Mouse (Mus musculus): ENCODE results near the gene Tmem132b.
A peak's percentile ranks its signal among the peaks of the same experiment; 100 is the strongest.

Gene Tmem132b

DNA sequence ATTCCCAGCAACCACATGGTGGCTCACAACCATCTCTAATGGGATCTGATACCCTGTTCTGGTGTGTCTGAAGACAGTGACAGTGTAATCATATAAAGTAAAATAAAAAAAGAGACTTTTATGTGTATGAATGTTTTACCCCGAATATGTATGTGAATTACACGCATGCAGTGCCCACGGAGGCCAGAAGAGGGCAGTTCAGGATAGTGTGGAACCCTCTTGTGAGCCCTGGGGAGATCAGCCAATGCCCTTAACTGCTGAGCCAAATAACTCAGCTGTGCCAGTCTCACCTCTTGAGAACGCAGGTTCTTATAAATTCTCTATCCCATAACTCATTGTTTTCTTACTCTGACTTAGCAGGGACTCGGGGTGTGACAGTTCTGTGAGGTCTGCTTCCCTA lies 12.9 kb upstream of the Tmem132b start:
- no peak for DNase-seq

DNA sequence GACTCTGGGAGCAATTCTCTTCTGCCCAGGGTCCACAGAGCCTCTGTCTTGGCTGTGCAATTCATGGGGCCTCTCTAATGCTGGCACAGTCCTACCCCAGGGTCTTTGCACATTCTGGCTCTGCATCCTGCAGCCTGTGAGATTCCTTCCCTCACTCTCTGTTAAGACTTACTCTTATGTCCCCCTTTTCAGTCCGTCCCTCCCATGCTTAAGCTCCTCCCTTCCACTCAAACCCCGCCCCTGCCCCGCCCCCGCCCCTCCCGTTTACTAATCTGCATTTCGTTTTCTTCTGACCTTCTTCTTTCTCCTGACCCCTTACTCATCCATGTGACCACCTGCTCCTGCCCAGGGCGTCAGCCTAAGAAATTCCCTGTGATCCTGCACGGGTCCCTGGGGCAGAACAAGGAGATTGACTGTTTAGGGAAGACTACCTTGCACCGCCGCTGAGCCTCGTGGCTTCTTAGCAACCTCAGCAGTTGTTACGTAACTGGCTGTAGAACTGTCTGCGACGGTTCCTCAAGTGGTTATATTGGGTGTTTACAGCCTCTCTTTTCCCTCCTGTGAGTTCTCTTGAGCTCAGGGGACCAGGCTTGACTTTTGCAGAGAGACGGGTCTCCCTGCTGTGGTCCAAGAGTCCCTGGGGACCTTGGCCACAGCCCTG lies 10.5 kb upstream of the Tmem132b start:
- peak; percentile 53 for DNase-seq

DNA sequence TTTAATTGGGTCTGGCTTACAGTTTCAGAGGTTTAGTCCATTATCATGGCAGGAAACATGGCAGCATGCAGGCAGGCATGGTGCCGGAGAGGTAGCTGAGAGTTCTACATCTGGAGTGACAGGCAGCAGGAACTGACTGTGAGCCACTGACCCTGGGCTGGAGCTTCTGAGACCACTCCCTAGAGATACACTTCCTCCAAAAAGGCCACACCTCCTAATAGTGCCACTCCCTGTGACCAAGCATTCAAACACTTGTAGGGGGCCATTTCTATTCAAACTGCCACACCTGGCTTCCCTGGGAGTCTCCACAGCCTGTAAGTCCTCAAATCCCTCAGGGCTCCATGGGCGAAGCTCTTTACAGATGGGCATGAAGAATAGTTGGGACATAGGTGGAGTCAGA lies 8.2 kb upstream of the Tmem132b start:
- DNase-seq = no peak

DNA sequence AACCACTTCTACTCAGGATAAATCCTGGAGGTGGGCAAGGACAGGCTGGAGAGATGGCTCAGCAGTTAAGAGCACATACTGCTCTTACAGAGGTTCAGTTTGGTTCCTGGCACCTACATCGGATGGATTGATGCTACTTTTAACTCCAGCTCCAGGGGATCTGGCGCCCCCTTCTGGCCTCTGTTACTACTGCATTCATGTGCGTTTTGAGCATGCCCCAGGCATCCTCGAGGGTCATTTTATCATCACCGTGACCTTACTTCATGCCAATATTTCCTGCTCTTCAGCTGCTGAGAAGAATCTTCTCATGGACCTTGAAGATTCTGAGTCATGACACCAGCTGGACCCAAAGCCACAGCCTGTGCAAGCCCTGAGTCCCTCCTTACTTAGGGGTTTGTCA lies 6.1 kb upstream of the Tmem132b start:
- DNase-seq = no peak

DNA sequence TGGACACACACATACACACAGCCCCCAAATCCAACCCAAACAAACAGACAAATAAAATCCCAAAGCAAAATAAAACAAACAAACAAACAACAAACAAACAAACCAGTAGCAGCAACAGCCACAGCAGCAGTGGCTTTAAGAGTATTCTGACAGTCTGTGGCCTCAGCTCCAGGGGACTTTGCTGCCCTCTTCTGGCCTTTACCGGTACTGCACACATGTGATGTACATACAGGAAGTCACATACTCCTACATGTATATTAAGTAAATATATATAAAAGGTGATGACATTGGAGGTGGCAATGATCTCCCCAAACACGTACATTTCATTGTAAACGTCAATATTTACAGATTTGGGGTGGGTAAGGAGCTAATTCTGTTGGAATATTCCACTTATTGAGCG lies 5.1 kb upstream of the Tmem132b start:
- DNase-seq = no peak

DNA sequence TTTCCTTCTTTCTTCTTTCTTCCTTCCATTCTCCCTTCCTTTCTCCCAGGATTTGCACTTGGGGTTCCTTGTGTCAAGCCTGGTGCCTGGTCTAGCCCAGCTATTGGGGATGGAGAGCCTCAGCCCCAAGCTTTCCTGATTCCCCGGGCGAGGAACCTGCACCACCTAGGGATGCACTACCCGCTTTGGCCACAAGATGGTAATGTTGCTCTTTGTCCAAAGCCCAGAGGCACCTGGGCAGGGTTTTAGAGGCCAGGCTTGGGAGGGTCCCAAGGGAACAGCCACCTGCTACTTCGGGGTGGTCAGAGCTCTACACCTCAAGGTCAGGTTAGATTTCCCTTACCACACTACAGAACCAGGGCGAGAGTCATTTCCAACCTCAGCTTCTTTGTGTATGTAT lies 2.5 kb upstream of the Tmem132b start:
- peak; percentile 54 for DNase-seq

DNA sequence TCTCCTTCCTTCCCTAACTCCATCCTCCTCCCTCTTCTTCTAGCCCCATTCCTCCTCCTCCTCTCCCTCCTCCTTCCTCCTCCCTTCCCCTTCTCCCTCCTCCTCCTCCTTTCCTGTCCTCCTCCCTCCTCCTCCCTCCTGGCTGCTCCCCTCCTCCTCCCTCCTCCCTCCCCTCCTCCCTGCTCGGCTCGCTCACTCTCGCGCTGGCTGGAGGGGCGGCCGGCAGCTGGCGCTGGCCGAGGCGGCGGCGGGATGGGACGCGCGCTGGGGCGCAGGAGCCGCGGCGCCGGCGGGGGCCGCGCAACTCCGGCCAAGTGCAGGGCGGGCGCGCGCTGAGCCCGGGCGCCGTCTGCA lies 594 bp downstream of the Tmem132b start:
- DNase-seq = peak; percentile 67

DNA sequence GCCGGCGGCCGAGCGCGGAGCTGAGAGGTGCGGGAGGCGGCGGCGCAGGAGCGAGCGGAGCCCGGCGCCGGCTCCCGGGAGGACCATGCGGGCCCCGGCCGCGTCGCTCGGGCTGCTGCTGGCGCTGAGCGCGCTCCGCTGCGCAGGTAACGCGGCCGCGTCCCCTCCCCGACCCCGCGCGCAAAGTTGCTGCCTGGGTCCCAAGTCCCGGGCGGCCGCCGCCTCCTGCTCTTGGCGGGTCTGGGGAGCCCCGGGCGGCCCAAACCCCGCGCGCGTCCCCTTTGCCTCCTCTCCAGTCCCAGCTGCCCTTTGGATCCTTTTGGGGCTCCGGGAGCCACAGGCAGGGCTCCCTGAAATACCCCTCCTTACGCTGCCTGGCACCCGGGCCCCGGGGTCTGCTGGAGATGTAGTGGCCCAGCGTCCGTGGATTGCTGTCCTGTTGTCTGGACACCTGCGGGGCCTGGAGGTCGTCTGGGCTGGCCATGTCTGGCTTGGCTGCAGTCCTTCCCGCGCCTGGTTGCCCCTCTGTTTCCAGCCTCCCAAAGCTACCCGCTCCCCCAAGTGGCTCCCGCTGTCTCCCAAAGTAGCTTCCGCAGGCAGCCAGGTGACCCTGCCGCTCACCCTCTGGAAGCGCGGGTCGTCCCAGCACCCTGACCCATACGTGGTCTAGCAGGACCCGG lies 1.1 kb downstream of the Tmem132b start:
- DNase-seq = no peak

DNA sequence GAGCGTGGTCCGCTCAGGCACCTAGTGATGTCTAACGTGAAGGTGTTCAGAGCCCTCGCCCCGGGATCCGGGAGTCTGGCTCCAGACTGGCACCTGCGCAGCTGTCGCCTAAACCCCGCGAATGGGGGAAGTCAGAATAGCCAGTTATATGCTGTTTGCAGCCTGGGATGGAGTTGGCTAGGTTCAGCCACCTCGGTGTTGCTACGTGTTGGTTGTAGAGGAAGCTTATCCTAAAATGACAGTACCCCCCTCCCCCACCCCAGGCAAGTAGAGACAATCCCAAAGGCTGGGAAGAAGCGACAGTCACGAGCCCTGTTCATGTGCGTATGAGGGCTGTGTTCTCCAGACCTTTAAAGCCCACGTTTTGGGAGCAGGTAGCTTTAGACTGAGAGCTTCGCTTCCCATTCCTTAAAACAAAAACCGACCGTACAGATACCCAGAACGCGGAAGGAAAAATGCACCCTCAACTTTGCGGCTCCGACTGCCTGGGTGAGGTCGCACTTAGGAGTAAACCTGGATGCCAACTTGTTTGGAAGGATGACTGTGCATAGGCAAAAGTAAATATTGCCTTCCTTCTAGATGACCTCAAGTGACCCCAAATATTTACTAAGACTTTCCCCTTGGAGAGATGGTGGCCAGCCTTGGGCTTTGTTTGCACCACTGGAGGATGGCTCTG lies 1.8 kb downstream of the Tmem132b start:
- DNase-seq = peak; percentile 52

DNA sequence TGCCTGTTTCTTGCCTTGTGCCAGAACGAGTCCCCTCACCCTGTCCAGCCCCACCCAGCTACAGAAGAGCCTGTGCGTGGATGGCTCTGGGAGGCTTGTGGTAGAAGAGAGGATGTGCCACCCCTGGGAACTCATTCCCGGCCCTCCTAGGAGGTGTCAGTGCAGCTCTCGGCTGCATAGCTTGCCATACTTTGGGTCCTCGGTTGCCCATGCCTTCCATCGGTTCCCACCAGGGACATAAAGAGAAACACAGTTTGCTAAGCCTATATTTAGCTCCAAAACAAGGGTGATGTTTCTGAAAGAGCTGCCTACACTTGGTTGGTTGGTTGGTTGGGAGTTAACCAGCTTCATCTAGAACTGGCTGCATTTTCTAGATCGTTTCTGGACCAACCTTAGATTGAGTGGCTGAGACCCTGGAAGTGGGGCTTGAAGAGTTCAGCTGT lies 2.6 kb downstream of the Tmem132b start:
- no peak for DNase-seq

DNA sequence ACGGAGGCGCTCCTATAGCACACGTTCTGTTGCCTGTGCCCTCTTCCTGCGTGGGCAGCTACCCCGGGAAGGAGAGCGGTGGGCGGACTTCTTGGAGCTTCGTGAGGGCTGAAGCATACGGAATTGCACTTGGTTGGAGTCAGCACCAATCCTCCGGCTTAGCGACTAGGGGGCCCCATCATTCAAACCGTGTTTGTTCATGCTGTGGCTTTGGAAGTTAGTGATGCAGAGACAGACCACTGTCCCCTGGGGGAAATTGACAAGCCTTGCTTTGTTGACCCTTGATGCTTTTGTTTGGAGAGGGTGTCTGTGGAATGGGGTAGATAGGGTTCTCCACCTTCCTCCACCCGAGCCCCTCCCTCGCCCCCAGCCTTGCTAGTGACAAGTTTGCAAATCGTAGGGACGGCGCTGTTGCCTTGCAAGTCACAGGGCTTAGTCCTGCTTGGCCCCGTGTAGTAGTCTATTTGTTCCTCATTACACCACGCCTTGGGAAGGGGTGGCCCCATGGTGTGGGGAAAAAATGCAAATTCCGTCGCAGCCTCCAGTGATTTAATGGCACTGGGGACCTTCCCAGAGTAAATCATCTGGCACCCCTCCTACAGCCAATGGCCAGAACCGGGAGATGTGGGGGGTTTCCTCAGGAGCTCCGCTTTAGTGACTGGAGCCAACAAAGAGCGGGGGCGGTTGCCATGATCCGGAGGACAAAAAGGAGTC lies 3.2 kb downstream of the Tmem132b start:
- peak; percentile 77 for DNase-seq

DNA sequence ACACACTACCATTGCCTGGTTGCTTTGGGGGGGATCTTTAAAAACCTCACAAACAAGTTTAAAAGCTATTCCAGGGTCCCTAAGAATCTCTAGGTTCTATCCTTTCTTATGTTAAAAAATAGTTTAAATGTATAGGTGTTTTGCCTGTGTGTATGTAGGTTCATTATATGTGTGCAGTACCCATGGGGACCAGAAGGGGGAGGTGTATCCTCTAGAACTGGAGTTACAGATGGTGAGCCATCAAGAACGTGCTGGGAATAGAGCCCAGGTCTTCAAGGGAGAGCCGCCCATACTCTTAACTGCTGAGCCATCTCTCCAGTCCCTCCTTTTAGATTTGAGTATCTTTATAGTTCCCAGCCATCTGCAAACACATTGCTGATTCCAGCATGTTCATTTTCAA lies 13.5 kb downstream of the Tmem132b start:
- DNase-seq = no peak

DNA sequence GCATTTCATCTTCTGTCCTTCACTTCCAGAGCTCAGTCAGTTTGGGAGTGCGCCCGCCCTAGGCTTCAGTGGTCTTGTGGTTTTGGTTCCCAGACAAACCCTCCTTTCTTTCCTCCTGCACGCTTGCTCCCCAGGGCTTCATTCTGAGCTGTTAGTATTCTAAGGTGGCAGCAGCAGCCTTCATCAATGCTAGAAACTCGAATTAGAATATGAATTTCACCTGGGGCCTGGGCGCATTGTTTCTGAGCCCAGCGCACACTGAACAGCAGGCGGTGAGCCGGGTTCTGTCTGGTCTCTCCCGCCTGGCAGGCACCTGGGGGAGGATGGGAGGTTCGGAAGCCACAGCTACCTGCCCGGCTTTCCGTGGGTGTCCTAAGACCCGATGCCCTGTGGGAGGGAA lies 14.7 kb downstream of the Tmem132b start:
- no peak for DNase-seq

DNA sequence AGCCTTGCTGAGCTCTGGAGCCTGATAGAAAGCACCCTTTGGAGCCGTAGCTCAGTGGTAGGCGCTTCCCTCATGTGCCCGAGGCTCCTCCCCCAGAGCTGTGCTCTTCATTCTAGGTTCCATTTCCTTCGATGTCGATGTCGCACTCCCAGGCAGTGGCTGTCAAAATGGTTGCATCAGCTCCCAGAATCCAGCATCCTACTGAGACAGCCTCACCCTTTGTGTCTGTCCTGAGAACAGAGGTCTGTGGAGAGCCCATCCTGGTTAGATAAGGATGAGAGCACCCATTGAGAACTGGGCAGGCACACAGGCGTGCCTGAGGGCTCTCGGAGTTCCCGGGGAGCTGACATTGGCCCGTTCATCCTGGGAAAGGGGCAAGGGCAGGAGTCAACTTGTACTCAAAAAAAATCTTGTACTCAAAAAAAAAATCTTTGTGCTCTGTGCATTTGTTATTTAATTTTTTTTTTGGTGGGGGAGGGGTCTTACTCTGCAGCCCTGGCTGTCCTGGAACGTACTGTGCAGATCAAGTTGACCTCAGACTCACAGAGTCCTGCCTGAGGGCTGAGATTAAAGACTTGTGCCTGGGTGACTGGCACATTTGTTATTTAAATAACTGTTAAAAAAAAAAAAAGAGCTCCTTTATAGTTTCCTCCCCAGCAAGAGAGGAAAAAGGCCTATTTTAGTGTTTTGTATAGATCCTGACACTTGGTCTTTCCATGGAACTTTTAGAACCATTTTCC lies 18.3 kb downstream of the Tmem132b start:
- no peak for DNase-seq

DNA sequence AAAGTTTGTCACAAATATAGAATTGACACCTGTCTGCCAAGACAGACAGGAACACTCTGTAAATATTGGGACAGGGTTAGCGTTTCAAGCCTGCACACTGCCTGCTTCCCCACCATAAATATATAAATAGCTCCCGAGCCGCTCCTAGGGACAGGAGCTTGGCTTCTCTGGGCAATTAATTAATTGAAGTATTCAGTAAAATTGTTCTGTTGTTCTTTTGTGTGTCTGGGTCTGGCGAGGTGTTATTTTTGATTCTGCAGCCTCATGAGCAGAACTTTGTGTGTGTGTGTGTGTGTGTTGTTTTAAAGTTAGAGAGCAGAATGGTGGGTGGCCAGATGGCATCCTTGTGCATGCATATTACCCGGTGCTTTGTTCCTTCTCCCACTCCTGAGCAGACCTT lies 24.2 kb downstream of the Tmem132b start:
- DNase-seq = peak; percentile 71

DNA sequence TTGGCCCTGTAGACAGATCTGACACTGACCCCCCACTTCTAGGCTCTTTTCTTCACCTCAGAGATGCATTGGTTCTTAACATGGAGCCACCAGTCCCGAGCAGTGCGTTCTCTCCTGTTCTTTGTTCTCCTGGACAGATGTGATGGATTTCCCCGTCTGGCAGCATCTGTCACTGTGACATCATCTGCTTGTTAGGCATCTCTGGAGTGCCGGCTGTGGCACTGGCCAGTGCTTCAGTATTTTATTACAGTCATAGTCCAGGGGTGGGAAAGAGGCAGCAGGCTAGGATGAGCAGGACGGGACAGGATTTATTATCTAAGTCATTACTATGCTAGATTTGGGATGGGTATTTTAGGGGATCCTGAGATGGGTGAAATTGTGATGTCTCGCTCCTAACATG lies 31.9 kb downstream of the Tmem132b start:
- no peak for DNase-seq

DNA sequence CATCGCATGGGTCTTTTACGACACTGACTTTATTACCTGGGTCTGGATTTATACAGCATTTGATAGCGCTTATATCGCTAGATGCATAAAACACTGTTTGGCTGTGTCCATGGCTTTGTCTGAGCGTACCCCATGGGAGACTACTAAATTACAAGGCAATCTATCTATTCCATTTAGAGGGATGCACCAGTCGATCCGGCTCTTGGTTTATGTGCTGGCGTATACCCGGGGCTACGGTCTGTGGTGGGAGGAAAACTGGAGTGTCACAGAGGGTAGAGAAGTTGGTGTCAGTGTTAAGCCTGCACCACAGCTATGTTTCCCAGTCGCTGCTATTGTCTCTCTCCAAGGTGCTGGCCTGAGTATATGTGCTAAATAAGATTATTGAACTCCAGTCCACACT lies 34.2 kb downstream of the Tmem132b start:
- no peak for DNase-seq

DNA sequence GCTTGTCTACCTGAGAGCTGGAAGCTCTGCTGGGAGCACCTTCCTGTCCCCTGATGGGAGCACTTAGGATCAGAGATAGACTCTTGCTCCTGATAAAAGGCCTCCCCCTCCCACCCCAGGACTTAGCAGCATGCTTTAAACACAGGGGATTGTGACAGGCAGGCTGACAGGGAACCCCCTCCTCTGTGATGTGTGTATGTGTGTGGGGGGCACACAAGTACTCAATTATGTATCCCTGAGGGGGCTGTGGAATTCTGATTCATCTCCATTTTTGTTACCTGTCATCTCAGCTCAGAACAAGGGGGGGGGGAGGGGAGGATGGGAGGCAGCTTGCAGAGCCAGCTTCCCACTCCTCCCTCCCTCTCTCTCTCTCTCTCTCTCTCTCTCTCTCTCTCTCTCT lies 36.9 kb downstream of the Tmem132b start:
- no peak for DNase-seq

DNA sequence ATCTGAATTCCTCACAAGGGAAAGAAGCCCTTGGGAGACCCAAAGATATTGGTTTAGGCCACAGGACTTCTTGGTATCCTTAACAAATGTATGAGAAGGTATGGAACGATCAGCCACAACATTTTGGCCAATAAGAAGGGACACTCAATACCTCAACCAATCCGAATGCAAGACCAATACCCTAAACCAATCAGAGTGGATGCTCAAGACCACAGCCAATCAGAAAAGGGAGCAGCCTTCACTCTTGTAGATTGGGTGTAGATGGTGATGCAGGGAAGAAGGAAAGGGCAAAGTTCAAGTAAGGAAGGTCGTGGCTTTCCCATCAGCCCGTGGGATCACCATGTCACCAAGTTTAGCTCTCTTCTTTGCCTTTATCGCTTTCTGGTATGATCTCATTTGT lies 40.4 kb downstream of the Tmem132b start:
- no peak for DNase-seq

DNA sequence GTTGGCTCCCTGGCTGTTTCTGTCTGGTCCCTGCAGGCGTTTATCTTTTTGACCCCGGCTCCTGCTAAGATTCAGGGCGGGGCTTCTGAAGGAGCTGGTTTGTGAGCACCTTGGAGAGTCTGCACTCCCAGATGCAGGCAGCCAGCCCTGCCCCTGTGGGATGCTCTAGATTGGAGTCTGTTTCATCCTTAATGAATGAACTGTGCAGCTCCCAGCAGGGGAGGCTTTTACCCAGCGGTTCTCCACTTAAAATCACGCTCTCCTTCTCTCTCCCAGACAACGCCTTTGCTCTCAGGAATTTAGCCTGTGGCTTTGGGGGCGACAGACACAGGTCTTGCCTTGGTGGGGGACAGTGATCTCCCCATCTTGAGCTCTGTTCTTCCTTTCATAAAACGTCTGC lies 43.3 kb downstream of the Tmem132b start:
- DNase-seq = no peak

DNA sequence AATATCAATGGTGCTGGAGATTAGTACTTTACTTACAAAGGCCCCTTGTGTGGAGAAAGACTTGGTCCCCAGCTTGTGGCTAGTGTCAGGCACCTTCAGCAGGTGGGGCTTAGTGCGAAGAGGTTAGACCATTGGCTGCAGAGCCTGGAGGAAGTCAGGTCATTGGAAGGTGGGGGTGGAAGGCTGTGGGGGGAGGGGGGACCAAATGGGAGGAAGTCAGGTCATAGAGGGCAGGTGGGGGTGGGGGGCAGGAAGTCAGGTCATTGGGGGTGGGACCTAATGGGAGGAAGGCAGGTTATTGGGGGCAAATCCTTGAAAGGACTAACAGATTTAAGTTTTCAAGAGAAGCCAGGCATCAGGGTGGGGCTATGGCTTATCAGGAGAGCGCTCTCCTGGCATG lies 44.3 kb downstream of the Tmem132b start:
- no peak for DNase-seq

DNA sequence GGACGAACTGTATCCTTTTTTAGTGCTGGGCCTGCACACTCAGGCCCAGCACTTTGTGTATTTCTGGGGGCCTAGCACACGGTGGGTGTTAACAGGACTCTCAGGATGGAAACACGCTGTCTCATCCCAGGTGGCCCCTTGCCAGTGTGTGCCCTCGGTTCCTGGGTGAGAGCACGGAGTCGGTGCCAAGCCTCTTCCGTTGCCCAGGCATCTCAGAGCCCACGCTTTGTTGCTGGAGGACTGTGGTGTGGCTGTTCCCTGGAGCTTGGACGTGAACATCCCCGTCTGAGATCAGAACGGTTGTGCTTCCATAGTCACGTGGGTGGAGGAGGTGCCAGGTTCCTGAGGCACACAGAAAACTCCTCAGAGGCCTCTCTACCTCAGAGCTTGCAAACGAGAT lies 47.1 kb downstream of the Tmem132b start:
- peak; percentile 86 for DNase-seq

DNA sequence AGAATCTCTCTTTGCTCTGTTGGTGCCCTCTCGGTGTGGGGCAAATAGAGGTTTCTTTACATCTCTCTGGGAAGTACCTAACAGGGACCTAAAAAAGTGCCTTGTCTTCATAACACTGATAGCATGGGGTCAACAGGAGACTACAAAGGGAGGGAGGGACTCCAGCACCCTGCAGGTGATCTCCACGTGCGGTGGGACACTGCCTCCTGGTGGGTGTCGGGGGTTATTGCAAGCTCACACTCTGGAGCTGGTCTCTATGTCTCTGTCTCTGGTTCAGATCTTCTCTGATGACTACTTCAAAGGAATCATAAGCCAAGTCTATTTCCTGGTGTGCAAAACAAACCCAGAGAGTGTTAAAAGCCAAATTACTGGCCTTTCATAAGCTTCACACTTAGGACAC lies 47.6 kb downstream of the Tmem132b start:
- no peak for DNase-seq
